ENCODE assay signal across 11 mouse cellular contexts in the genomic region with DNA sequence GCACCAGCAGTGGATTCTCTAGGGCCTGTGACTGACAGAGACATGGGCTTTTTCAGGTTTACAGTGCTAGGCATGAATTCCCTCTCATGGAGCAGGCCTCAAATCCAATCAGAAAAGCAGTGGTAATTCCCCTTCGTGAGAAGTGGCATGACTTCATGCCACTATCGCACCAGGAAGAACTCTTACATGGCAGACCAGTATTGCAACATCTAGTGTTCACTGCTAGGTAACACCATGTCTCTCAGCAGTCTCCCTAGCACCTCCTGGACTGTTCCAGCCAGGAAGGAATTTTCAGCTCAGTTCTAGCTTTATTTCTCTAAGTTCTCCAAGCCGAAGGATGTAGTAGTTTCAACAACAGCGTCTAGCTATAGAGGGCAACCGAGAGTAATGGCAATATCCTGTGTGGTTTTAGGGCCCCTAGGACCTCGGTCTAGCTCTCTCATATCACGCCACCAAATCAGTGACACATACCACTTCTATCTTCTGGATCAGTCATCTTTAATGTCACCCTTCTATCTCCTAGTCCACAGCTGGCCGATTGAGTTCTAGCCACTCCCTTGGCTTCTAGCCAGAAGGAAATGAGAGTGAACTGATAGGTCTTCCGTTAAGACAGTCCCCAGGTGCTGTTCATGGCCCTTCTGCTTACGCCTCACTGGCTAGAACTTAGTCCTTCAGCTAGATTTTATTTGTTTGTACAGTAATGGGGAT.
DNase-seq lines count a peak whose midpoint lies in the region; ATAC-seq lines count a peak whose summit lies in the region.
"Had no signal": no experiment of that assay in that cellular context is flagged by ENCODE, and none has a peak within 500 bp of the region (broad histone marks: within the 10 kb centered on the region; RNA-seq: fewer than 3 reads in every experiment).

No protein-coding gene starts in this region.

- ATAC-seq in hematopoietic stem cell, adult 5-6 weeks (replicated peaks in 1 of 2; ENCODE audit: insufficient read depth in 1 of 2, low FRiP score in 2 of 2, low TSS enrichment in 1 of 2, low read depth in 1 of 2, poor library complexity in 2 of 2, severe bottlenecking in 2 of 2), result peak; percentile 78 to 87
- ATAC-seq in megakaryocyte progenitor cell, adult 5-6 weeks (replicated peaks; ENCODE audit: poor library complexity), result peak; percentile 85

- DNase-seq in thymus, postnatal 14 days, result peak; percentile 9
- DNase-seq in thymus, postnatal 36 days, result no peak
- peak; percentile 11 for DNase-seq in thymus, postnatal 4 days
- no peak for DNase-seq in left cerebral cortex, postnatal 25 days (ENCODE audit: low spot score in 2 of 2)
- DNase-seq in cerebellum, adult 11 months, result no peak
- no peak for DNase-seq in right cerebral cortex, adult 2 months (ENCODE audit: low spot score in 2 of 2)
- DNase-seq: cerebellum, adult 11-12 months; kidney, postnatal 25 days; right cerebral cortex, postnatal 25 days had no signal

- intact Hi-C loops in left cerebral cortex, postnatal 25 days (cut with DNase I), result no loop called here

Comparison
In these comparisons a context has a peak if more than half of its experiments do, and no peak if none do; other contexts are left out.
1. DNase-seq: peak in thymus, postnatal 14 days (single experiment) and thymus, postnatal 4 days (single experiment); none in thymus, postnatal 36 days (0 of 2), left cerebral cortex, postnatal 25 days (0 of 2), cerebellum, adult 11 months (single experiment) and right cerebral cortex, adult 2 months (0 of 2).